Mouse (Mus musculus): ENCODE measurements around the gene Trp53i11. TPM values are rescaled to one million over a fixed set of nuclear protein-coding genes. Genes with fewer than 3 reads are reported as not detected.

The Trp53i11 gene
- polyA plus RNA-seq, 1 experiment: not detected

DNA sequence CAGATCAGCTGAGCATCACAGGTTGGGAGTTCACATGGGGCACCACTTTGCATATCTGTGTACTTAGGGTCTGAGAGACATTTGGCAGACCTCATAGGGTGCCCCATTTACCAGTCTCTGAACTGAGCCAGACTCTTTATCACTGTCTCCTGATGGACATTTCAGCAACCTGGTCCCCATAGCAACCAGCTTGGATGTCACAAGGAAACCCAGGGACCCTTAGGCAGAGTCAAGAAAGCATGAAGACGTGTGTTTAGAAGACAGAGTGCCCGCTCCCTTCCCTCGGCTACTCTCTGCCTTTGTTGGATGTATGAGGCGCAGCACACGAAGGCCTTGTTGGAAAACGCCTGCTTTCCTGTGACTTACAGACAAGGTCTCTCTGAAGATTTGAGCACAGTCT, 21.1 kb upstream of the Trp53i11 start:
- Histone ChIP-seq H3K27ac (ENCODE audit: insufficient read depth, low read depth, low read length) (no peak overlapping the region), H3K4me3 (ENCODE audit: insufficient read depth, low read depth, low read length) (no peak overlapping the region), H3K4me1 (ENCODE audit: control insufficient read depth, insufficient read depth, low read length) (peaks cover 7% of the 10 kb centered on the region; the same call in 1 of the 2 replicates)
- WGBS: 92% methylated on average over 6 of the region's 6 CpGs
- TF ChIP-seq POLR2A (IDR thresholded peaks at IDR 0.05; ENCODE audit: insufficient read depth, low read depth, low read length) (no peak), CTCF (IDR thresholded peaks at IDR 0.05; ENCODE audit: insufficient read depth, low read depth, low read length) (no peak)

DNA sequence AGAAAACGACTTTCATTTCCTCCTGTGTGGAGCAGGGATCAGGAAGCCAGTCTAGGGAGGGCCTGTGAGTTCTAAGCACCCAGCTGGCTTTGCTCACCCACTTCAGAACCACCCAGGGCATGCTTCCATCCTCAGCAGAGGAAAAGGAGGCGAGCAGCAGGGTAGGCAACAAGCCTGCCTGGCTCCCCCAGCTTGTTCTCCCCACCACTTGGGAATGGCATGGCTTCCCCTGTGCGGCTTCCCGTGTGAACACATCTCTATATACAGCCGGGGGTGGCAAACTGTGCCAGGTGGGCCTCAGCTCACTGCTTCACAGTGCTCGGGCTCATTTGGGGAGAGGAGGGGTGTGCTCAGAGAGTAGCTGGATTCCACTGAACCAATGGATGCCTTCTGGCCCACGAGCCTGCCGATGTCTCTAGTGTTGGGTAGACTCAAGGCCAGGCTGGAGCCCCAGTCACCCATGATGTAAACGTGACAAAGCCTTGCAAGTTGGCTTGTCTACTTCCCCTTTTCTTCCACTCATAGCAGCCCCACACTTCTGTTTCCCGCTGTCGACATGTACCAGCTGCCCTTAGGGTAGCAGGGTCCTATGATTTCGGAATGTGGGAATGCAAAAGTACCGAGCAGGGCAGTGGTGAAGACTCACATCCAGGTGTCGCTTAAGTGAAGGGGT, 20.5 kb upstream of the Trp53i11 start:
- no peak overlapping the region for H3K4me3 ChIP-seq (ENCODE audit: insufficient read depth, low read depth, low read length)
- H3K4me1 ChIP-seq (ENCODE audit: control insufficient read depth, insufficient read depth, low read length): peaks cover 7% of the 10 kb centered on the region; the same call in 1 of the 2 replicates
- TF ChIP-seq POLR2A (IDR thresholded peaks at IDR 0.05; ENCODE audit: insufficient read depth, low read depth, low read length) (no peak), CTCF (IDR thresholded peaks at IDR 0.05; ENCODE audit: insufficient read depth, low read depth, low read length) (no peak)
- no peak overlapping the region for H3K27ac ChIP-seq (ENCODE audit: insufficient read depth, low read depth, low read length)
- 88% methylated on average over 14 of the region's 14 CpGs for WGBS

- 71% methylated on average over 19 of the region's 19 CpGs for WGBS
- H3K4me3 ChIP-seq (ENCODE audit: insufficient read depth, low read depth, low read length): no peak overlapping the region
- TF ChIP-seq POLR2A (IDR thresholded peaks at IDR 0.05; ENCODE audit: insufficient read depth, low read depth, low read length) (no peak), CTCF (IDR thresholded peaks at IDR 0.05; ENCODE audit: insufficient read depth, low read depth, low read length) (no peak)
- H3K4me1 ChIP-seq (ENCODE audit: control insufficient read depth, insufficient read depth, low read length): peaks cover 14% of the 10 kb centered on the region
- no peak overlapping the region for H3K27ac ChIP-seq (ENCODE audit: insufficient read depth, low read depth, low read length)
Observed at GRCm38 (mm10) chr2:93170156-93170844, 17.0 kb upstream of the Trp53i11 start.

GRCm38 (mm10) chr2:93170845-93171200, 16.5 kb upstream of the Trp53i11 start:
- H3K27ac ChIP-seq (ENCODE audit: insufficient read depth, low read depth, low read length): no peak overlapping the region
- 65% methylated on average over 5 of the region's 5 CpGs for WGBS
- H3K4me1 ChIP-seq (ENCODE audit: control insufficient read depth, insufficient read depth, low read length): peaks cover 17% of the 10 kb centered on the region
- TF ChIP-seq CTCF (IDR thresholded peaks at IDR 0.05; ENCODE audit: insufficient read depth, low read depth, low read length) (no peak), POLR2A (IDR thresholded peaks at IDR 0.05; ENCODE audit: insufficient read depth, low read depth, low read length) (no peak)
- H3K4me3 ChIP-seq (ENCODE audit: insufficient read depth, low read depth, low read length): no peak overlapping the region

GRCm38 (mm10) chr2:93171929-93172328, 15.4 kb upstream of the Trp53i11 start:
- peaks cover 29% of the 10 kb centered on the region for H3K4me1 ChIP-seq (ENCODE audit: control insufficient read depth, insufficient read depth, low read length)
- no peak overlapping the region for H3K4me3 ChIP-seq (ENCODE audit: insufficient read depth, low read depth, low read length)
- WGBS: 83% methylated on average over 6 of the region's 6 CpGs
- TF ChIP-seq POLR2A (IDR thresholded peaks at IDR 0.05; ENCODE audit: insufficient read depth, low read depth, low read length) (no peak), CTCF (IDR thresholded peaks at IDR 0.05; ENCODE audit: insufficient read depth, low read depth, low read length) (no peak)
- H3K27ac ChIP-seq (ENCODE audit: insufficient read depth, low read depth, low read length): no peak overlapping the region

GRCm38 (mm10) chr2:93172460-93172859, 14.9 kb upstream of the Trp53i11 start:
- peaks cover 33% of the 10 kb centered on the region for H3K4me1 ChIP-seq (ENCODE audit: control insufficient read depth, insufficient read depth, low read length)
- no peak overlapping the region for H3K27ac ChIP-seq (ENCODE audit: insufficient read depth, low read depth, low read length)
- TF ChIP-seq POLR2A (IDR thresholded peaks at IDR 0.05; ENCODE audit: insufficient read depth, low read depth, low read length) (no peak), CTCF (IDR thresholded peaks at IDR 0.05; ENCODE audit: insufficient read depth, low read depth, low read length) (no peak)
- H3K4me3 ChIP-seq (ENCODE audit: insufficient read depth, low read depth, low read length): no peak overlapping the region
- 93% methylated on average over 5 of the region's 5 CpGs for WGBS

DNA sequence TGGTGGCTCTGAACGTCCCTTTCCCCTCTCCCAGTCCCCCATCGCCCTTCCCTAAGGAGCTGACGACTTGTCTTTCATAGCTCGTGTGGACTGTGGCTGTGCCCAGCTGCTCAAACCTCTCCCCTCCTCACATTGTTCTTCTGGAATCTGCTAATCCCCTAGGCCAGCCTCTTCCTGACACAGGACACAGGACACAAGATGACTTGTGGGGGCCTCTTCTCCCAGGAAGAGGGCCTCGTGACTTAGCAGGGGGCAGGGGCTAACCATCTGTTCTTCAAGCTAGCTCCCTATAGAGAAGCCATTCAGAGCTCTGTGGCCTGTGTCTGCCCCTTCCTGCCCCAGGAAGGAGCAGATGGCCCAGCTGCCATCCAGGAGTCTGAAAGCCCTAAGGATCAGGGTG, 13.2 kb upstream of the Trp53i11 start:
- TF ChIP-seq CTCF (IDR thresholded peaks at IDR 0.05; ENCODE audit: insufficient read depth, low read depth, low read length) (no peak), POLR2A (IDR thresholded peaks at IDR 0.05; ENCODE audit: insufficient read depth, low read depth, low read length) (no peak)
- WGBS: 80% methylated on average over 5 of the region's 5 CpGs
- H3K4me1 ChIP-seq (ENCODE audit: control insufficient read depth, insufficient read depth, low read length): peaks cover 45% of the 10 kb centered on the region
- no peak overlapping the region for H3K4me3 ChIP-seq (ENCODE audit: insufficient read depth, low read depth, low read length)
- no peak overlapping the region for H3K27ac ChIP-seq (ENCODE audit: insufficient read depth, low read depth, low read length)

- H3K27ac ChIP-seq (ENCODE audit: insufficient read depth, low read depth, low read length): no peak overlapping the region
- TF ChIP-seq POLR2A (IDR thresholded peaks at IDR 0.05; ENCODE audit: insufficient read depth, low read depth, low read length) (no peak), CTCF (IDR thresholded peaks at IDR 0.05; ENCODE audit: insufficient read depth, low read depth, low read length) (no peak)
- peaks cover 53% of the 10 kb centered on the region for H3K4me1 ChIP-seq (ENCODE audit: control insufficient read depth, insufficient read depth, low read length)
- WGBS: 37% methylated on average over 5 of the region's 5 CpGs
- H3K4me3 ChIP-seq (ENCODE audit: insufficient read depth, low read depth, low read length): no peak overlapping the region
Observed at GRCm38 (mm10) chr2:93175278-93175677, 12.1 kb upstream of the Trp53i11 start.

DNA sequence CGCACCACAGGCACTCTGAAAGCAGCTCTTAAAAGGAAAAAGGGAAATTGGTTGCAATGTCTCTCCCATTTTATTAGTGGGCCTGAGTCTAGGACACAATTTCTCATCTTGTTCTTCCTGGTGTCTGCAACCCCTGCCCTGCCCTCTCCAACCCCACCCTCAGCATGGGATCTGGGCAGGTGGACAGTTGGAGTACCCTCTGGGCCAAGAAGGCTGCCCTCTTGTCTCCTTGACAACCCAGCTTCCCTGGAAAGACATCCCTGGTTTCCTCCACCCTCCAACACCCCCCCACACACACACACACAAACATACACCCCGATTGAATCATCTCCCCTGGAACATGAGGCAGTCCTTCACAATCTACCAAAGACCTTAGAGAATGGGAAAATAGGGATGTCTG, 11.6 kb upstream of the Trp53i11 start:
- Histone ChIP-seq H3K4me3 (ENCODE audit: insufficient read depth, low read depth, low read length) (no peak overlapping the region), H3K4me1 (ENCODE audit: control insufficient read depth, insufficient read depth, low read length) (peaks cover 53% of the 10 kb centered on the region), H3K27ac (ENCODE audit: insufficient read depth, low read depth, low read length) (no peak overlapping the region)
- WGBS: 52% methylated on average over 2 of the region's 2 CpGs
- TF ChIP-seq CTCF (IDR thresholded peaks at IDR 0.05; ENCODE audit: insufficient read depth, low read depth, low read length) (no peak), POLR2A (IDR thresholded peaks at IDR 0.05; ENCODE audit: insufficient read depth, low read depth, low read length) (no peak)

All from olfactory bulb, adult 2 months (tissue).